Mouse (Mus musculus): ENCODE measurements at regions not wholly inside any gene's neighbourhood (a gene's known extent, or its start where the extent isn't known, plus 50 kb on each side); places are given as distances from the start of the nearest gene placed in this dataset.

- TF ChIP-seq CTCF (IDR thresholded peaks at IDR 0.05; ENCODE audit: low read depth, low read length) (no peak), POLR2A (IDR thresholded peaks at IDR 0.05; ENCODE audit: extremely low read depth, insufficient read depth, low read length) (no peak)
Observed at GRCm38 (mm10) chr1:169155484-169156459, 375.5 kb downstream of the Nuf2 start.

Measured in liver, adult 2 months (tissue).